Mouse (Mus musculus): ENCODE measurements at regions not wholly inside any gene's neighbourhood (a gene's known extent, or its start where the extent isn't known, plus 50 kb on each side); places are given as distances from the start of the nearest gene placed in this dataset.

GRCm38 (mm10) chrX:11747386-11748121 is 412.6 kb downstream of the Bcor start:
- no peak for TF ChIP-seq CTCF (IDR thresholded peaks at IDR 0.05; ENCODE audit: control insufficient read depth, insufficient read depth, low read length)
- no peak for TF ChIP-seq POLR2A (IDR thresholded peaks at IDR 0.05; ENCODE audit: borderline replicate concordance, control insufficient read depth, low read depth, low read length)
